29 mouse cellular contexts compared by ENCODE assay signal in the genomic region with DNA sequence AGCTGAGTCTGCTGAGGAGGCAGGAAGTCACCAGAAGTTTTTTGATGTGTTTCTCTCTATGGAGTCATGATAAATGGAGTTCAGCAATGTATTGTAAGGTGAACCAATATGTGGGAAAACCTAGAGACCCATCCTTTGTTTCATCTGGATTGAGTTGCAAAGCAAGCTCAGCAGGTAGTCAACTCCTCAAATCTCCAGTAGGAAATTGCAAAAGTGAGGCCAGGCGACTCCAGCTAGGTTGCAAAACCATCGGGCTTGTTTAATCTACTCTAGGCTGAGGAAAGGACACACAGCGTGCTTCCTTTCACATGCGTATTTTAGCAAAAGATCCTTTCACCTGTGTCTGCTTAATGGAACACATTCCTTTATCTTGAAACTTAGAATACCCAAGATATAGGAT. TPM values are rescaled to one million over a fixed set of nuclear protein-coding genes. Genes with fewer than 3 reads are reported as not detected.
DNase-seq lines count a peak whose midpoint lies in the region; ATAC-seq lines count a peak whose summit lies in the region.
"Had no signal": no experiment of that assay in that cellular context is flagged by ENCODE, and none has a peak within 500 bp of the region (broad histone marks: within the 10 kb centered on the region; RNA-seq: fewer than 3 reads in every experiment).

No protein-coding gene starts in this region.

- 0 out of 2 replicates have a peak, but pooled peaks cover 3% of the 10 kb centered on the region for H3K9me3 ChIP-seq in heart, embryonic 10.5 days
- H3K9me3 ChIP-seq: embryonic facial prominence, embryonic 15.5 days; forebrain, embryonic 10.5 days; forebrain, embryonic 12.5 days had no signal

- ATAC-seq in monocyte, adult 5-6 weeks (replicated peaks; ENCODE audit: insufficient number of reproducible peaks, low FRiP score, low TSS enrichment, poor library complexity, severe bottlenecking), result no peak
- ATAC-seq: CD4-positive, CD25-positive, alpha-beta regulatory T cell, adult 4 months; forebrain, embryonic 14.5 days; forebrain, embryonic 16.5 days; Patski had no signal

- H3K4me1 ChIP-seq in heart, embryonic 10.5 days, result no peaks in the 10 kb centered on the region
- H3K4me1 ChIP-seq: embryonic facial prominence, embryonic 13.5 days; embryonic facial prominence, embryonic 15.5 days; forebrain, embryonic 10.5 days; forebrain, embryonic 12.5 days had no signal

- H3K27ac ChIP-seq in heart, embryonic 10.5 days, result no peak overlapping the region
- H3K27ac ChIP-seq: embryonic facial prominence, embryonic 13.5 days; embryonic facial prominence, embryonic 15.5 days; forebrain, embryonic 10.5 days; forebrain, embryonic 12.5 days had no signal

- peak; percentile 66 for DNase-seq in heart, embryonic 10.5 days (ENCODE audit: low spot score)
- DNase-seq in heart, adult 18-20 months, result no peak
- peak; percentile 96 for DNase-seq in R1 (ENCODE audit: low read depth, low spot score)
- DNase-seq in ZHBTc4 (ENCODE audit: low read depth, low spot score), result peak; percentile 80
- no peak for DNase-seq in urinary bladder, adult 18-20 months (ENCODE audit: low spot score in 2 of 2)
- DNase-seq: adrenal gland, adult 2 months; adrenal gland, postnatal 10 days; adrenal gland, postnatal 36 days; B cell, adult 2 months; cerebellum, adult 11-12 months; cerebellum, adult 8-10 months; cerebellum, adult 9-11 months; cerebellum, postnatal 14 days; cerebellum, postnatal 36 days; embryo, embryonic 11 days had no signal

- no peak overlapping the region for H3K4me3 ChIP-seq in heart, embryonic 10.5 days
- H3K4me3 ChIP-seq: embryonic facial prominence, embryonic 13.5 days; embryonic facial prominence, embryonic 15.5 days; erythroblast, embryonic 14.5 days; forebrain, embryonic 10.5 days; forebrain, embryonic 12.5 days had no signal

- H3K27me3 ChIP-seq in heart, embryonic 10.5 days (ENCODE audit: insufficient read depth, poor library complexity, severe bottlenecking), result no peaks in the 10 kb centered on the region
- H3K27me3 ChIP-seq: CH12.LX; embryonic facial prominence, embryonic 13.5 days; embryonic facial prominence, embryonic 15.5 days had no signal

- H3K36me3 ChIP-seq in heart, embryonic 10.5 days, result no peaks in the 10 kb centered on the region
- H3K36me3 ChIP-seq: embryonic facial prominence, embryonic 13.5 days; embryonic facial prominence, embryonic 15.5 days; forebrain, embryonic 10.5 days; forebrain, embryonic 12.5 days had no signal

- 74% methylated on average over 4 of the region's 4 CpGs for WGBS in heart, embryonic 10.5 days

RNA-seq across cellular contexts. Expression of a gene that starts 6.8 kb away (rescaled TPM):
- 5.6 and 7.8 TPM in 2 replicates for polyA plus RNA-seq in heart, embryonic 10.5 days (2016; fragmentation: Nextera tagmentation; extraction: Ambion mirVana)
- total RNA-seq in heart, adult 18-20 months (2021), result 10 to 100 TPM; 14.4 to 18.4 TPM
- 16.3 to 44.7 TPM (median 24.6 TPM) in 3 replicates for total RNA-seq in monocyte, adult 5-6 weeks (2017)

RNA-seq across cellular contexts. Expression of a gene that starts 21.7 kb away (rescaled TPM):
- 0.27 and 0.38 TPM in 2 replicates for polyA plus RNA-seq in heart, embryonic 10.5 days (2016; fragmentation: Nextera tagmentation; extraction: Ambion mirVana)
- not detected for total RNA-seq in heart, adult 18-20 months (2021)
- total RNA-seq in monocyte, adult 5-6 weeks (2017), result not detected in 3 replicates
- total RNA-seq: common myeloid progenitor, adult 5-6 weeks had no signal
- polyA plus RNA-seq: CD4-positive, CD25-positive, alpha-beta regulatory T cell, adult 4 months; embryonic facial prominence, embryonic 11.5 days; embryonic facial prominence, embryonic 15.5 days had no signal

RNA-seq across cellular contexts. Expression of a gene that starts 45.1 kb away (rescaled TPM):
- 43.0 and 43.5 TPM in 2 replicates for polyA plus RNA-seq in heart, embryonic 10.5 days (2016; fragmentation: Nextera tagmentation; extraction: Ambion mirVana)
- 100 to 1,000 TPM; 117 to 125 TPM for total RNA-seq in heart, adult 18-20 months (2021)
- 38.0 to 44.2 TPM (median 39.6 TPM) in 3 replicates for total RNA-seq in monocyte, adult 5-6 weeks (2017)

RNA-seq across cellular contexts. Expression of a gene that starts 52.3 kb away (rescaled TPM):
- polyA plus RNA-seq in heart, embryonic 10.5 days (2016; fragmentation: Nextera tagmentation; extraction: Ambion mirVana), result 1.4 and 2.1 TPM in 2 replicates
- 1 to 10 TPM; 1.5 to 1.6 TPM for total RNA-seq in heart, adult 18-20 months (2021)
- total RNA-seq in monocyte, adult 5-6 weeks (2017), result 0.29 TPM in 1 of 3 replicates, not detected in the others
- total RNA-seq: CH12.LX, G1E had no signal
- polyA plus RNA-seq: CD4-positive, CD25-positive, alpha-beta regulatory T cell, adult 4 months; erythroblast, embryonic 14.5 days; G1E had no signal

RNA-seq across cellular contexts. Expression of a gene that starts 59.2 kb away (rescaled TPM):
- polyA plus RNA-seq in heart, embryonic 10.5 days (2016; fragmentation: Nextera tagmentation; extraction: Ambion mirVana), result 1.9 and 3.9 TPM in 2 replicates
- 1 to 10 TPM; 5.6 to 6.4 TPM for total RNA-seq in heart, adult 18-20 months (2021)
- 0.95 to 15.8 TPM (median 4.8 TPM) in 3 replicates for total RNA-seq in monocyte, adult 5-6 weeks (2017)
- polyA plus RNA-seq: CD4-positive, CD25-positive, alpha-beta regulatory T cell, adult 4 months; G1E had no signal

Comparison
In these comparisons a context has a peak if more than half of its experiments do, and no peak if none do; other contexts are left out.
1. DNase-seq: peak in heart, embryonic 10.5 days (single experiment), R1 (single experiment) and ZHBTc4 (single experiment); none in heart, adult 18-20 months (0 of 2) and urinary bladder, adult 18-20 months (0 of 2).